Mouse (Mus musculus) liver, embryonic 14.5 days (tissue): ENCODE results near the gene Odaph. TPM values are rescaled to one million over a fixed set of nuclear protein-coding genes. Genes with fewer than 3 reads are reported as not detected.

Source experiments
- ATAC-seq: fragments of 200-750 bp; cut with Nextera tagmentation; 2 replicates; pipeline ENCODE4 v1.8.0; 2017; ENCODE audit warnings: moderate number of reproducible peaks, mild to moderate bottlenecking, moderate library complexity; ENCODE audit not compliant: insufficient read depth
- DNase-seq, 3 experiments: peaks; one replicate each; pipeline ENCODE4 v3.0.0-alpha.2; 2012 to 2013; ENCODE audit warnings: low read depth in 3 of 3, low spot score in 3 of 3
- H3K27ac ChIP-seq: fragments of 300-500 bp; sonication (generic); 2 replicates; pipeline ENCODE4 v1.5.1; 2014; ENCODE audit warnings: moderate library complexity, mild to moderate bottlenecking, control low read depth, inconsistent platforms
- H3K27me3 ChIP-seq: fragments of 300-500 bp; sonication (generic); 2 replicates; pipeline ENCODE4 v1.6.1; 2014; ENCODE audit warnings: mild to moderate bottlenecking, low read length, moderate library complexity; ENCODE audit not compliant: control insufficient read depth, insufficient read depth
- H3K36me3 ChIP-seq: fragments of 300-500 bp; sonication (generic); replicated peaks from 2 replicates; pipeline ENCODE4 v1.6.1; 2014; ENCODE audit warnings: low read depth; ENCODE audit not compliant: control insufficient read depth, insufficient read depth
- H3K4me1 ChIP-seq, 2 experiments: fragments of 200-500 bp in 1 of 2; fragments of 300-500 bp in 1 of 2; sonication (generic) in 1 of 2; replicated peaks; 2 replicates each; pipeline ENCODE4 v1.6.1; 2012 to 2014; ENCODE audit warnings: antibody characterized with exemption in 1 of 2, inconsistent platforms in 1 of 2, low read length in 1 of 2; ENCODE audit not compliant: control insufficient read depth in 2 of 2, insufficient read depth in 2 of 2
- H3K4me2 ChIP-seq: fragments of 300-500 bp; sonication (generic); 2 replicates; pipeline ENCODE4 v1.6.1; 2014; ENCODE audit warnings: low read depth, mild to moderate bottlenecking, control low read depth, moderate library complexity
- H3K4me3 ChIP-seq, 2 experiments: fragments of 200-500 bp in 1 of 2; fragments of 300-500 bp in 1 of 2; sonication (generic) in 1 of 2; 2 replicates each; pipeline ENCODE4 v1.5.1; 2012 to 2014; ENCODE audit warnings: low read depth in 2 of 2, low read length in 2 of 2, mild to moderate bottlenecking in 2 of 2, control low read depth in 1 of 2, inconsistent platforms in 1 of 2, moderate library complexity in 1 of 2; ENCODE audit not compliant: insufficient read depth in 1 of 2
- H3K9ac ChIP-seq: fragments of 300-500 bp; sonication (generic); replicated peaks from 2 replicates; pipeline ENCODE4 v1.6.1; 2014; ENCODE audit warnings: mild to moderate bottlenecking, control low read depth, moderate library complexity
- H3K9me3 ChIP-seq: fragments of 300-500 bp; sonication (generic); 2 replicates; pipeline ENCODE4 v1.6.1; 2016; ENCODE audit warnings: low read length, mixed read lengths; ENCODE audit not compliant: control insufficient read depth
- CTCF ChIP-seq: IDR thresholded peaks from 2 replicates; pipeline ENCODE4 v1.5.1; 2016; ENCODE audit warnings: antibody characterized with exemption, low read depth, control low read depth
- EP300 ChIP-seq: IDR thresholded peaks from 2 replicates; pipeline ENCODE4 v1.6.1; 2016; ENCODE audit warnings: antibody characterized with exemption, low read depth
- WGBS: fragments of 180-500 bp; shearing (Covaris S2); extraction: QIAGEN DNeasy Blood & Tissue Kit; methylation state at CpG from one replicate; pipeline ENCODE4 v1.1.7; 2014; ENCODE audit not compliant: insufficient replicate concordance; 5-methylcytosine and 5-hydroxymethylcytosine counted together
- polyA plus RNA-seq, 2 experiments: library from polyadenylated mRNA; depleted of rRNA in 1 of 2; stranded (reverse) in 1 of 2; unstranded in 1 of 2; fragments of >200 nt; fragmentation: Nextera tagmentation in 1 of 2; extraction: Ambion mirVana in 1 of 2; gene quantifications; 2 replicates each; pipeline versions ENCODE4 v1.2.1 to v1.2.3; 2012 to 2014

The Odaph gene
- polyA plus RNA-seq, 2 experiments: not detected

DNA sequence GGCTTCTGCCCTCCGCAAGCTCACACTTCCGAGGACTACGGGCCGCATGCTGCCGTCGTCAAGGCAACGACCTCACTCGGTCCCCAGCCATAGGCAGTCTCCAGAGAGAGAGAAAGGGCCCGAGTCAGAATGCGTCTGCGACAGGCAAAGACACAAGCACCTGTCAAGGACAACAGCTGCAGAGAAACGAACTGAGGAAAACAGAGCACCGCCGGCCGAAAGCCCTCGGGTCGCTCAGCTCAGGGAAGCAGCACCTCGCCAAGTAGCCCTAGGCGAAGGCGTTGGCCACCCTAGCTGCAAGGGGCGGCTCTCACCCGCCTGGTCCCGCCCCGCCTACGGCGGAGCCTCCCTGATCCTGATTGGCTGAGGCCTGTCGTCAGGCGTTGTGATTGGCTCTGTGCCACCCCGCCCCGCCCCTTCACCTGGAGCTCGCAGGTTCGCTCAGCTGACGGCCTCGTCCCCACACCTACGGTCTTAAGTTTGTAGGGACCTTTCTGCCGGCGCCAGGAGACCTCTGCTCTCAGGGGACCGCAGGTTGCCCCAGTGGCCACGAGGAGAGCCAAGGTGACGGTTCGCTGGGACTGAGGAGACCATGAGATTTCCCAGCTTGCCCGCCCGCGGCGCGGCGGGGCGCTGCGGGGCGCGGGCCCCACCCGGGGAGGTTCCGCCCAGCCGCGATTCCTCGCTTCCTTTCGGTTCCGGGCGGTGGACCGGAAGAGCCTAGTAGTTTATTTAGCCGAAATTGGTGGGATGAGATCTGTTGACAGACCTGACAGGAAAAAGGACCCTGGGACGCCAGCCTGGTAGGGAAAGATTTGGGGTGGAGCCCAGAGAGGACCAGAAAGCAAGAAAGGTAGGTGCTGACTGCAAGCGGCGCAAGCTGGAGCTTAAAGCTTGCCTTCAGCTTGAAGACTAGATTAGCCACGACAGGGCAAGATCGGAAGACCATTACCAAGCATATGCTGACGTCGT is 55.4 kb downstream of the Odaph start:
- DNase-seq (peak; percentile 84 to 88 (median 84)), ATAC-seq (peak; percentile 100)
- H3K9me3 ChIP-seq: no peaks in the 10 kb centered on the region
- H3K27ac ChIP-seq: no peak overlapping the region
- WGBS: under 1% methylated on average over 68 of the region's 68 CpGs
- no peak for TF ChIP-seq EP300
- no peak; the same call in 1 of the 2 replicates for TF ChIP-seq CTCF
- peak overlapping the region; percentile 86 for H3K4me2 ChIP-seq
- H3K27me3 ChIP-seq: peaks cover 11% of the 10 kb centered on the region
- peaks cover 5 to 8% of the 10 kb centered on the region in 2 experiments for H3K4me1 ChIP-seq
- peak overlapping the region; percentile 20 for H3K9ac ChIP-seq
- no peaks in the 10 kb centered on the region for H3K36me3 ChIP-seq
- peak overlapping the region; percentile 71 to 80 for H3K4me3 ChIP-seq

DNA sequence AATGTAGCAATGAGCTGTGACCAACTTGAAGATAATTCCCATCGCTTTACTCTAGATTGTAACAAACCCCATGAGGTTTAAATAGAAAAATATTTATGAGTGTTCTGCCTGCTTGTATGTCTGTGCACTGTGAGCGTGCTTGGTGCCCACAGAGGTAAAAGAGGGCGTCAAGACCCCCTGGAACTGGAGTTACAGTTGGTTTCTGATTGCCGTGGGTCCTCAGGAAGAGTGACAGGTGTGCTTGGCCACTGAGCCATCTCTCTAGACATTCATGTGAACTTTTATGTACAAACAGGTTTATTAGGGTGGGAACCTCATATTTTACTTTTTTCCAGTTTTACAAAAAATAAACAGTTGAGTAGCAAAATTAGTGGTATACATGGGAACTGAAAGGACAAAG is 56.5 kb downstream of the Odaph start, which contains the start of gene Cdkl2:
Gene Cdkl2 (minus strand): TSS at position 101 of the 400 bp plus-strand sequence.
- 58% methylated on average over 4 of the region's 4 CpGs for WGBS
- no peak for DNase-seq
- H3K4me1 ChIP-seq: peaks cover 5 to 8% of the 10 kb centered on the region in 2 experiments
- H3K9me3 ChIP-seq: no peaks in the 10 kb centered on the region
- H3K4me3 ChIP-seq: peak within 1 kb of the TSS; percentile 71 to 80
- H3K27ac ChIP-seq: no peak within 1 kb of the TSS
- H3K9ac ChIP-seq: peak within 1 kb of the TSS; percentile 20
- no peak for ATAC-seq
- H3K4me2 ChIP-seq: peak within 1 kb of the TSS; percentile 86
- peaks cover 11% of the 10 kb centered on the region for H3K27me3 ChIP-seq
- H3K36me3 ChIP-seq: no peaks in the 10 kb centered on the region
- TF ChIP-seq EP300 (no peak), CTCF (no peak)

Other genes starting within 250 kb of the Odaph start
- 20.1 and 20.9 TPM in 2 replicates for gene Rchy1, start 24.4 kb upstream of the Odaph start, polyA plus RNA-seq (2012; rRNA removed)
- gene Rchy1, start 24.4 kb upstream of the Odaph start, polyA plus RNA-seq (2014; fragmentation: Nextera tagmentation; extraction: Ambion mirVana): 15.1 and 15.6 TPM in 2 replicates
- 0.11 and 0.13 TPM in 2 replicates for gene Cdkl2, start 56.4 kb downstream of the Odaph start, polyA plus RNA-seq (2012; rRNA removed)
- 0.30 and 0.49 TPM in 2 replicates for gene Cdkl2, start 56.4 kb downstream of the Odaph start, polyA plus RNA-seq (2014; fragmentation: Nextera tagmentation; extraction: Ambion mirVana)
- 12.5 and 19.0 TPM in 2 replicates for gene G3bp2, start 96.2 kb downstream of the Odaph start, polyA plus RNA-seq (2012; rRNA removed)
- gene G3bp2, start 96.2 kb downstream of the Odaph start, polyA plus RNA-seq (2014; fragmentation: Nextera tagmentation; extraction: Ambion mirVana): 54.3 and 56.0 TPM in 2 replicates
- 11.1 and 18.6 TPM in 2 replicates for gene Uso1, start 150.5 kb downstream of the Odaph start, polyA plus RNA-seq (2012; rRNA removed)
- 14.3 and 14.7 TPM in 2 replicates for gene Uso1, start 150.5 kb downstream of the Odaph start, polyA plus RNA-seq (2014; fragmentation: Nextera tagmentation; extraction: Ambion mirVana)
- gene U90926, start 227.9 kb downstream of the Odaph start, polyA plus RNA-seq (2012; rRNA removed): not detected in 2 replicates
- not detected in 2 replicates for gene U90926, start 227.9 kb downstream of the Odaph start, polyA plus RNA-seq (2014; fragmentation: Nextera tagmentation; extraction: Ambion mirVana)